Mouse (Mus musculus): ENCODE measurements around the gene Hist2h2ac. TPM values are rescaled to one million over a fixed set of nuclear protein-coding genes. Genes with fewer than 3 reads are reported as not detected.
"Not testable (repeated sequence)": the region's sequence is repeated elsewhere in the genome, so short reads cannot be mapped to it uniquely, and the experiment has no call there.

The Hist2h2ac gene
- 7.8 and 12.7 TPM in 2 replicates for polyA plus RNA-seq (2014; fragmentation: Nextera tagmentation; extraction: Ambion mirVana)

GRCm38 (mm10) chr3:96220765-96221639 lies at the start of gene Hist2h2ac, which contains the start of gene Hist2h2be:
Gene Hist2h2ac, minus strand, starts transcription at chr3:96220880.
Gene Hist2h2be, plus strand, starts transcription at chr3:96221119.
- H3K9ac ChIP-seq (ENCODE audit: low read length): peak within 1 kb of the TSS; percentile 71
- WGBS: under 1% methylated on average over 43 of the region's 43 CpGs
- peaks cover 20% of the 10 kb centered on the region for H3K4me1 ChIP-seq (ENCODE audit: control insufficient read depth, insufficient read depth, low read length)
- no peaks in the 10 kb centered on the region for H3K27me3 ChIP-seq (ENCODE audit: control insufficient read depth, insufficient read depth, low read length)
- H3K36me3 ChIP-seq (ENCODE audit: control insufficient read depth, insufficient read depth, low read length): no peaks in the 10 kb centered on the region
- DNase-seq (ENCODE audit: low spot score) (peak; percentile 83), ATAC-seq (ENCODE audit: insufficient read depth, low FRiP score, low TSS enrichment) (peak; percentile 79)
- no peaks in the 10 kb centered on the region for H3K9me3 ChIP-seq (ENCODE audit: control insufficient read depth, low read length)
- H3K4me2 ChIP-seq (ENCODE audit: low read depth): peak within 1 kb of the TSS; percentile 61
- H3K4me3 ChIP-seq (ENCODE audit: low read depth, low read length): peak within 1 kb of the TSS; percentile 47
- peak within 1 kb of the TSS; percentile 97 for H3K27ac ChIP-seq (ENCODE audit: low read depth, low read length)

GRCm38 (mm10) chr3:96269511-96270474 lies 49.1 kb upstream of the Hist2h2ac start, which contains the start of gene Hist2h2bb:
Gene Hist2h2bb, plus strand, starts transcription at chr3:96269752.
- no peaks in the 10 kb centered on the region for H3K27me3 ChIP-seq (ENCODE audit: control insufficient read depth, insufficient read depth, low read length)
- H3K9me3 ChIP-seq (ENCODE audit: control insufficient read depth, low read length): no peaks in the 10 kb centered on the region
- H3K4me2 ChIP-seq (ENCODE audit: low read depth): peak within 1 kb of the TSS; percentile 88
- ATAC-seq (ENCODE audit: insufficient read depth, low FRiP score, low TSS enrichment) (peak; percentile 94), DNase-seq (ENCODE audit: low spot score) (peak; percentile 92)
- no peaks in the 10 kb centered on the region for H3K36me3 ChIP-seq (ENCODE audit: control insufficient read depth, insufficient read depth, low read length)
- H3K27ac ChIP-seq (ENCODE audit: low read depth, low read length): peak within 1 kb of the TSS; percentile 95
- under 1% methylated on average over 45 of the region's 45 CpGs for WGBS
- H3K4me1 ChIP-seq (ENCODE audit: control insufficient read depth, insufficient read depth, low read length): 0 out of 2 replicates have a peak, but pooled peaks cover 9% of the 10 kb centered on the region
- peak within 1 kb of the TSS; percentile 75 for H3K9ac ChIP-seq (ENCODE audit: low read length)
- peak within 1 kb of the TSS; percentile 48 for H3K4me3 ChIP-seq (ENCODE audit: low read depth, low read length)

- H3K9me3 ChIP-seq (ENCODE audit: control insufficient read depth, low read length); H3K27me3 ChIP-seq (ENCODE audit: control insufficient read depth, insufficient read depth, low read length); H3K36me3 ChIP-seq (ENCODE audit: control insufficient read depth, insufficient read depth, low read length): not testable (repeated sequence)
- peak overlapping the region; percentile 48 for H3K4me3 ChIP-seq (ENCODE audit: low read depth, low read length)
- H3K4me1 ChIP-seq (ENCODE audit: control insufficient read depth, insufficient read depth, low read length): peaks cover 17% of the 10 kb centered on the region; the same call in 1 of the 2 replicates
- peak overlapping the region; percentile 88 for H3K4me2 ChIP-seq (ENCODE audit: low read depth)
- DNase-seq (ENCODE audit: low spot score) (peak; percentile 53), ATAC-seq (ENCODE audit: insufficient read depth, low FRiP score, low TSS enrichment) (peak; percentile 54)
- WGBS: 0% methylated on average over 9 of the region's 44 CpGs
- H3K9ac ChIP-seq (ENCODE audit: low read length): peak overlapping the region; percentile 75
- H3K27ac ChIP-seq (ENCODE audit: low read depth, low read length): peak overlapping the region; percentile 95
Observed at GRCm38 (mm10) chr3:96268776-96269378, 48.2 kb upstream of the Hist2h2ac start.

- WGBS: 25% methylated on average over 28 of the region's 30 CpGs
Observed at GRCm38 (mm10) chr3:96268051-96268775, 47.5 kb upstream of the Hist2h2ac start, which contains the start of gene Hist2h3b. Gene Hist2h3b, plus strand, starts transcription at chr3:96268654.

GRCm38 (mm10) chr3:96267541-96267940 lies 46.9 kb upstream of the Hist2h2ac start:
- no peak for ATAC-seq (ENCODE audit: insufficient read depth, low FRiP score, low TSS enrichment)
- Histone ChIP-seq H3K4me1 (ENCODE audit: control insufficient read depth, insufficient read depth, low read length) (peaks cover 20% of the 10 kb centered on the region; the same call in 1 of the 2 replicates), H3K27ac (ENCODE audit: low read depth, low read length) (peak overlapping the region; percentile 88; the same call in 1 of the 2 replicates), H3K4me3 (ENCODE audit: low read depth, low read length) (no peak overlapping the region), H3K36me3 (ENCODE audit: control insufficient read depth, insufficient read depth, low read length) (no peaks in the 10 kb centered on the region), H3K4me2 (ENCODE audit: low read depth) (no peak overlapping the region), H3K9me3 (ENCODE audit: control insufficient read depth, low read length) (no peaks in the 10 kb centered on the region), H3K9ac (ENCODE audit: low read length) (no peak overlapping the region), H3K27me3 (ENCODE audit: control insufficient read depth, insufficient read depth, low read length) (no peaks in the 10 kb centered on the region)
- 90% methylated on average over 4 of the region's 4 CpGs for WGBS
- no peak for DNase-seq (ENCODE audit: low spot score)

More at GRCm38 (mm10) chr3:96268051-96268775, 47.5 kb upstream of the Hist2h2ac start, which contains the start of gene Hist2h3b:
- H3K9ac ChIP-seq (ENCODE audit: low read length): peak within 1 kb of the TSS; percentile 75
- H3K27me3 ChIP-seq (ENCODE audit: control insufficient read depth, insufficient read depth, low read length): no peaks in the 10 kb centered on the region
- no peaks in the 10 kb centered on the region for H3K9me3 ChIP-seq (ENCODE audit: control insufficient read depth, low read length)
- peak; percentile 82 for DNase-seq (ENCODE audit: low spot score)
- peak within 1 kb of the TSS; percentile 48 for H3K4me3 ChIP-seq (ENCODE audit: low read depth, low read length)
- ATAC-seq (ENCODE audit: insufficient read depth, low FRiP score, low TSS enrichment): peak; percentile 54
- peak within 1 kb of the TSS; percentile 88 for H3K4me2 ChIP-seq (ENCODE audit: low read depth)
- H3K36me3 ChIP-seq (ENCODE audit: control insufficient read depth, insufficient read depth, low read length): no peaks in the 10 kb centered on the region
- H3K27ac ChIP-seq (ENCODE audit: low read depth, low read length): peak within 1 kb of the TSS; percentile 95
- H3K4me1 ChIP-seq (ENCODE audit: control insufficient read depth, insufficient read depth, low read length): peaks cover 19% of the 10 kb centered on the region; the same call in 1 of the 2 replicates

GRCm38 (mm10) chr3:96266132-96266710 lies 45.5 kb upstream of the Hist2h2ac start:
- no peak overlapping the region for H3K27ac ChIP-seq (ENCODE audit: low read depth, low read length)
- no peak for ATAC-seq (ENCODE audit: insufficient read depth, low FRiP score, low TSS enrichment)
- WGBS: 94% methylated on average over 8 of the region's 8 CpGs
- no peaks in the 10 kb centered on the region for H3K27me3 ChIP-seq (ENCODE audit: control insufficient read depth, insufficient read depth, low read length)
- H3K4me2 ChIP-seq (ENCODE audit: low read depth): no peak overlapping the region
- no peaks in the 10 kb centered on the region for H3K9me3 ChIP-seq (ENCODE audit: control insufficient read depth, low read length)
- no peak overlapping the region for H3K9ac ChIP-seq (ENCODE audit: low read length)
- peaks cover 22% of the 10 kb centered on the region; the same call in 1 of the 2 replicates for H3K4me1 ChIP-seq (ENCODE audit: control insufficient read depth, insufficient read depth, low read length)
- H3K4me3 ChIP-seq (ENCODE audit: low read depth, low read length): no peak overlapping the region
- no peaks in the 10 kb centered on the region for H3K36me3 ChIP-seq (ENCODE audit: control insufficient read depth, insufficient read depth, low read length)
- no peak for DNase-seq (ENCODE audit: low spot score)

- Histone ChIP-seq H3K4me1 (ENCODE audit: control insufficient read depth, insufficient read depth, low read length) (peaks cover 19% of the 10 kb centered on the region; the same call in 1 of the 2 replicates), H3K4me3 (ENCODE audit: low read depth, low read length) (no peak overlapping the region), H3K9me3 (ENCODE audit: control insufficient read depth, low read length) (no peaks in the 10 kb centered on the region), H3K27ac (ENCODE audit: low read depth, low read length) (peak overlapping the region; percentile 98), H3K27me3 (ENCODE audit: control insufficient read depth, insufficient read depth, low read length) (no peaks in the 10 kb centered on the region), H3K9ac (ENCODE audit: low read length) (peak overlapping the region; percentile 82), H3K36me3 (ENCODE audit: control insufficient read depth, insufficient read depth, low read length) (no peaks in the 10 kb centered on the region), H3K4me2 (ENCODE audit: low read depth) (peak overlapping the region; percentile 83)
- no peak for DNase-seq (ENCODE audit: low spot score)
- ATAC-seq (ENCODE audit: insufficient read depth, low FRiP score, low TSS enrichment): no peak
- WGBS: 76% methylated on average over 7 of the region's 7 CpGs
Observed at GRCm38 (mm10) chr3:96264404-96264949, 43.8 kb upstream of the Hist2h2ac start.
